Mouse (Mus musculus): ENCODE results near the gene Fxyd5.

Gene Fxyd5

DNA sequence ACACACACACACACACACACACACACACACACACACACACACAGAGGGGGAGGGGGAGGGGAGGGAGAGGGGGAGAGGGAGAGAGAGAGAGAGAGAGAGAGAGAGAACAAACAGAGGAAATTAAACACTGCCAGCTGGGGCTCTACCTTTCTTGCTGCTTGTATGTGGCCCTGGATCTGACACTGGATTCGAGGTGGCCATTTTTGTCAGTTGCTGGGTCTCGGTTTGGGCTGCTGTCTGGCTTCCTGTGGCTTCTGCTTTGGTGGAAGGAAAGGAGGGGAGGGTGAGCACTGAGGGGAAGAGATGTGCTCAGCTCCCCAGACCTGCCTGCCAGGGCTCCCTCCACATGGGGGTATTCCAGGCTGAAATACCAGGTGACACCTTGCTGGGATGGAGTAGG is 4.6 kb downstream of the Fxyd5 start:
- DNase-seq: no peak

- no peak for DNase-seq
Observed at GRCm38 (mm10) chr7:31036917-31037316, 5.4 kb downstream of the Fxyd5 start.

GRCm38 (mm10) chr7:31035291-31035690 is 7.0 kb downstream of the Fxyd5 start:
- no peak for DNase-seq

- no peak for DNase-seq
Observed at GRCm38 (mm10) chr7:31034789-31035188, 7.5 kb downstream of the Fxyd5 start.

DNA sequence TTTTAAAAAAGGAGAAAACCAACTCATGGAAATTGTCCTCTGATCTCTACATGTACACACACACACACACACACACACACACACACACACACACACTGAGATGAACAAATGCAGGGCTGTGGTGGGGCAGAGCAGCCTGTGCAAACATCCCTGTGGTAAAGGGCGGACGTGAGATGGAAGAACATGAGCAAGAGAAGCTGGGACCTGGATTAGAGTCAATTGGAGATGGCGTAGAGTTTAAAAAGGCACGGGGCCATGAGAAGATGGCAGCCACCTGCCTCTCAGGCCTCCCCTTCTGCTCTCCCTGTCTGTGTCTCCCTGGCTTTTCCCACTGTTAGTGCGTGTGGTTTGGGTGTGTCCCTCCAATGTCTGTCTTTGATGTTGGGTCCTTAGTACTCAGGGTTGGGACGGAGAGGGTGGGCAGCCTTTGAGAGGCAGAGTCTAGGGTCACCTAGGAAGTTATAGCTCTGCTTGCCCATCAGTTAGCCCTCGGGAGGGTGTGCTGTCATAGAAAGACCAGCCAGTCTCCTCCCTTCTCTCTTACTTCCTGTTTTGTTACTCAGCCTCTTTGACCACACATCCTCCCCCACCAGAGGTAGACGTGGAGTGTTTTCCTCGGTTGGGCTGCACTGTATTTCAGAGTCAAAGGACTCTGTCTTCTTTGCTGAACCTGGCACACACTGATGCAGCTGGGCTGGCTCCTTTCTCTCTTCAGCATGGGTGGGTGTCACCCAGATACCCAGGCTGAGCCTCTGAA is 8.7 kb downstream of the Fxyd5 start:
- no peak for DNase-seq

GRCm38 (mm10) chr7:31031731-31032130 is 10.6 kb downstream of the Fxyd5 start:
- no peak for DNase-seq

GRCm38 (mm10) chr7:31030717-31031116 is 11.6 kb downstream of the Fxyd5 start:
- no peak for DNase-seq

DNA sequence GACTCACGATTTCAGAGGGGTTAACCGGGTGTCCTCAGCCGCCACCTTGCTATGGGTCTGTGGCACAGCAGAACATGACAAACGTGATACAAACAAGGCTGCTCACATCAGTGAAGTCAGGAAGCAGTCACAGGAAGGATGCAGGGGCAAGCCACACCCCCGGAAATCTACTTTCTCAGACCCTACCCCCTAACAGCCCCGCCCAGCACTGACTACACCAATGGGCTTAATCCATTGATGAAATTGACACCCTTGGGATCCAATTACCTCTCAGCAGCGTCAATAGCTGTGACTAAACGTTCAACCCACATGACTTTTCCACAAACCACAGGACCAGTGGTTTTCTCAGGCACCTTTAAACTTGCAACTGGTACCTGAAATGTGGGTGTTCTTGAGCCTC is 13.7 kb downstream of the Fxyd5 start:
- no peak for DNase-seq

DNA sequence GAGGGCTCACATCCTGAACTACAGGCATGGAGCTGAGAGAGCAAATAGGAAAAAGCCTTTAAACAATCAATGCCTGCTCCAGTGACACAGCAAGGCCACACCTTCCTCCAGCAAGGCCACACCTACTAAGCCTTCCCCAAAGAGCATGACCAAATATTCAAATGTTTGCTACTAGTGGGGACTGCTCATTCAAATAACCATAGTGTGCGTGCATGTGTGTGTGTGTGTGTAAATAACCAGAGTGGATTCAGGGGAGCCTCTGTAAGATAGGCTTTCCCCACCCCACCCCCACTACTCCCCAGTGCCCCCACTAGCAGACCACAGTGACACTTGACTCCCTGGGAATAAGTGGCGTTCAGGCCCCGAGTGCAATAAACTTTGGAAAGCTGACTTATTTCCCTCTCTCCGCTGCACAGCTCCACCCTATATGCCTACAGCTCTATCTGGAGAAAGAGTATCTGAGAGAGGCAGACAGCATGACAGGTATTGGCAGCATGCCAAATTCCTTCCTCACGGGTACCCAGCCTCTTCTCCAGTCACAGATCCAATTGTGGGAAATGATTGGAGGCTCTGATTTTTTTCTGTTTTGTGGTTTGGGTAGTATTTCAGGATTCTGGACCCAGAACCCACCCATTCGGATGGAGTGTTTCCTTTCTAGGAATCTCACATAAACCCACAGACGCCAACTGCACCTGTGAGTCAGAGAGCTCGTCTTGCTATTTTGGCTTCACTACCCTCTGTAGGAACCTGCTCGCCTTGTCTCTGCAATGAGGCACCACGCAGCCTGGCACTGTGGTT is 25.0 kb downstream of the Fxyd5 start:
- peak; percentile 62 for DNase-seq

GRCm38 (mm10) chr7:31012971-31013370 is 29.3 kb downstream of the Fxyd5 start:
- DNase-seq: no peak

GRCm38 (mm10) chr7:31008889-31009288 is 33.4 kb downstream of the Fxyd5 start:
- DNase-seq: peak; percentile 18

GRCm38 (mm10) chr7:31008175-31008574 is 34.1 kb downstream of the Fxyd5 start:
- peak; percentile 8 for DNase-seq

GRCm38 (mm10) chr7:31007775-31008174 is 34.5 kb downstream of the Fxyd5 start:
- DNase-seq: no peak

- DNase-seq: peak; percentile 33
Observed at GRCm38 (mm10) chr7:31002650-31003049, 39.6 kb downstream of the Fxyd5 start.

GRCm38 (mm10) chr7:31000505-31001020 is 41.7 kb downstream of the Fxyd5 start:
- peak; percentile 83 for DNase-seq

DNA sequence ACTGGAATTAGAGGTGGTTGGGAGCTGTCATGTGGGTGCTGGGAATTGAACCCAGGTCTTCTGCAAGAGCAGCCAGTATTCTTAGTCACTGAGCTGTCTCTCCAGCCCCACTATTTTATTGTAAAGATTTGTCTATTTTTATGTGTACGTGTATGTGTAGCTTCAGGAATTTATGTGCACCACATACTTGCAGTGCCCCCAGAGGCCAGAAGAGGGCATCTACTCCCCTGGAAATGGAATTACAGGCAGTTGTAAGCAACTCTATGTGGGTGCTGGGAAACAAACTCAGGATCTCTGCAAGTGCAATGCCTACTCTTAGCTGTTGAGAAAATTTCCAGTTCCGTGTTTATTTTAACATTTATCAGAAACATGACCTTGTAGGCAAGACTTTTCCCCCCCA is 45.8 kb downstream of the Fxyd5 start:
- DNase-seq: no peak

DNA sequence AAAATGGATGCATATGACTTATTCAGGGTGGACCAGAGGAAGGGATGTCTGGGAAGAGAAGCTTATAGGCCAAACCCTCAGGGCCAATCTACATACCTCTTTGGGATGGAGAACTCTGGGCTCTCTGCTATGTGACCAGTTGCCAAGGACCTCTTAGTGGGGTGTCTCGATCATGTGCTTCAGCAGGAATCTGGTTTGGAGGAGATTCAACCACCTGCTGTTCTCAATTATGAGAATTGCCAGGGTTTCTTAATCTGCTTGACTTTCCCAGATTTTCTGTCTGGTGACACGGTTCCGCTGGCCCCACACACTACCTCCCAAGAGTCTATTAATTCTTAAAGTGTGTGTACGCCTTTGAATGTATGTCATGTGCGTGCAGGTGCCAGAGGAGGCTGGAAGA is 48.3 kb downstream of the Fxyd5 start:
- no peak for DNase-seq

DNA sequence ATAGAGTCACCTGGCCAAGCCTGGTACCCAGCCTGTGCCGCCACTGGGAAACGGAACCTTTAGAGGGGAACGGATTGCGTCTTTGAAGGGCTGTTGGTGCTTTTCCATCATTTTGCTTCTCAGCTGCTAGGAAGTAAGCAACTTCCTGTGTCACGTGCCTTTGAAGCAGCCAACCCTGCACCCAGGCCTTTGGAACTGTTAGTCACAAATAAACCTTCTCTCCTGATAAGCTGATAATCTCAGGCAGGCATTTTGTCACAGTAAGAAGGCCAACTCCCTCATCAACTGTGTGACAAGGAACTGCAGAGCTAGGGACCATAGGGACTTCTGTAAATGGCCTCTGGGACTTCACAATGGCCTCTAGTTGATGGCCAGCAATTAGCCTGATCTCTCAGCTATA is 50.1 kb downstream of the Fxyd5 start:
- DNase-seq: no peak

GRCm38 (mm10) chr7:30988519-30989162 is 53.6 kb downstream of the Fxyd5 start:
- no peak for DNase-seq

DNA sequence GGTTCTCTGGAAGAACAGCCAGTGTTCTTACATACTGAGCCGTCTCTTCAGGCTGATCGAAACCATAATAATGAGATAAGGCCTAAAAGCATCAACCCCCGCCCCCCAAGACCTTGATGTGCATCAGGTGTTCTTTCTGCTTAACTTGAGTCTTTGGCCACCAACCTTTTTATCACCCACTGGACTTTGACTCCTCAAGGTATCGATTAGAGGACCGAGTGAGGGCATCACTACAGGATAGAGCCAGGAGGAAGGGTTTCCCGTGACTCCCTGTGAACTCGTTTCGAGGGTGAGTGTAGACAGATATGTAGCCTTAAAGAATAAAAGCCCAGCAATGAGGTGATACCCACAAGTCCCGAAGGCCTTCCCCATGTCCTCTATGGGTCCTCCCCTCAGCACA is 56.9 kb downstream of the Fxyd5 start:
- DNase-seq: no peak

Data from kidney, postnatal 14 days (tissue).